Mouse (Mus musculus) urinary bladder, postnatal 4 days (tissue): ENCODE measurements around the gene Acot1.
A peak's percentile ranks its signal among the peaks of the same experiment; 100 is the strongest.
"Not testable (repeated sequence)": the region's sequence is repeated elsewhere in the genome, so short reads cannot be mapped to it uniquely, and the experiment has no call there.

Source experiments
- DNase-seq, 2 experiments: peaks; one replicate each; pipeline ENCODE4 v3.0.0; 2021 to 2022; ENCODE audit warnings: low spot score in 2 of 2

Gene Acot1

DNA sequence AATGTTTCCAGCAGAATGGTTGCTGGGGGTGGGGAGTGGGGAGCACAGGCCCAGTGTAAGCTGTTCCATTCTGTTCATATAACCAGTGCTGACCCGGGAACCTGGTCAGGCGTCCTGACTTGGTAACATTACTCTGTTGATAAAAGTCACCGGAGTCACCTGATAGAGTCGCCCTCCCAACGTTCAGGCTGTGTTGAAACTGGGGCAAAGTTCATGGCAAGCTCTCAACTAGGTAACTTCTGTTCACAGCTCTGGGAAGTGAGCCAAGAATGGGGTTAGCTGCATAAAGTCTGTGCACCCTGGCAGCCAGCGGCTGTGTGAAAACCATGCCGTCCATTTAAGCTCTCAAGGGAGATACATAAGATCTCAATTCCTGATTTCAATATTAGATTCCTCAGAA, 11.2 kb downstream of the Acot1 start:
- DNase-seq, result peak; percentile 41 to 67

DNA sequence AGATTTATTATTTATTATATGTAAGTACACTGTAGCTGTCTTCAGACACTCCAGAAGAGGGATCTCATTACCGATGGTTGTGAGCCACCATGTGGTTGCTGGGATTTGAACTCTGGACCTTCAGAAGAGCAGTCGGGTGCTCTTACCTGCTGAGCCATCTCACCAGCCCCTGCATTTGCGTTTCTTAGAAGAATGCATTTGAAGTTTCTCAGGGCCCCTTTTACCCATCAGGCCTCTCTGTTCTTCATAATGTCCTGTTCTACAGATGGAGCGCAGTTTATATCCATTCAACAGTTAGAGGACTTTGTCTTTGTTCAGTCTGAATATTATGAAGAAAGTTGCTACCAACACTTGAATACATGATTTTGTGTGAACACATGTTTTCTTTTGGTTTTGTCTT, 13.0 kb downstream of the Acot1 start:
- DNase-seq, result not testable (repeated sequence)

- no peak for DNase-seq
Measured at GRCm38 (mm10) chr12:84023052-84023745, 13.9 kb downstream of the Acot1 start.

DNA sequence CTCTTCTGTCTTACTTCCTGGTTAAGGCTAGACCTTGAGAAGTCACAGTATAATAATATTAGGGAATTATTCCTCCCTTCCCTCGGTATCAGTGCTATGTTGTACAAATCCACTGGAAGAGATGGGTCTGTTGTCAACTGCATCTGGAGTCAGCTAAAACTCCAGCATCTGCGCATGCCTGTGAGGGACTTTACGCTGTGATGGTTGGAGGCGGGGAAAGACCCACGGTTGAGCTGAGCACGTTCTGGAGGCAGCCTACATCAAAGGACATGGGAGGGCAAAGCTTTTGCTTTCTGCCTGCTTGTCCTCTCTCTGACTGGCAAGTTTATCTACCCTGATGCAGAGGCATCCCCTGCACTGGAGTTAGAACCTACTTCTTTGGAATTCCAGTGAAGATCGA, 16.6 kb downstream of the Acot1 start:
- no peak for DNase-seq

GRCm38 (mm10) chr12:84028328-84028727, 19.0 kb downstream of the Acot1 start:
- DNase-seq, result not testable (repeated sequence)

DNA sequence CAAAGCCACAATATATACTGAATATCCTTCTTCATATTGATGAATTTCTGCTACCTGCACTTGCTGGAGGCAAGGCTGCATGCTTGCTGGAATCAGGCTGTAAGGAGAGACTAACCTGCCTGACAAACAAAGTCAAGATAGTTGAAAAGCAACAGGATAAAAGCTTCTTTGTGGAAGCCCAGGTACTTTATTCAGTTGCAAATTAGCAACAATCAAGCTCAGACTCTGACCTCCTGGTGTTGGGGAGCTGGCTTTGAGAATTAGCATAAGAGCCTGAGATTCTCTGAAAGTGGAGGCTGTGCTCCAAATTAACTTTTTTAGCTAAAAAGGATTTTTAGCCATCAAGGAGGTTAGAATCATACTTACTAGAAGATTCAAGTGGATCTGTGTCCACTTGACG, 19.8 kb downstream of the Acot1 start:
- DNase-seq, result not testable (repeated sequence)

DNA sequence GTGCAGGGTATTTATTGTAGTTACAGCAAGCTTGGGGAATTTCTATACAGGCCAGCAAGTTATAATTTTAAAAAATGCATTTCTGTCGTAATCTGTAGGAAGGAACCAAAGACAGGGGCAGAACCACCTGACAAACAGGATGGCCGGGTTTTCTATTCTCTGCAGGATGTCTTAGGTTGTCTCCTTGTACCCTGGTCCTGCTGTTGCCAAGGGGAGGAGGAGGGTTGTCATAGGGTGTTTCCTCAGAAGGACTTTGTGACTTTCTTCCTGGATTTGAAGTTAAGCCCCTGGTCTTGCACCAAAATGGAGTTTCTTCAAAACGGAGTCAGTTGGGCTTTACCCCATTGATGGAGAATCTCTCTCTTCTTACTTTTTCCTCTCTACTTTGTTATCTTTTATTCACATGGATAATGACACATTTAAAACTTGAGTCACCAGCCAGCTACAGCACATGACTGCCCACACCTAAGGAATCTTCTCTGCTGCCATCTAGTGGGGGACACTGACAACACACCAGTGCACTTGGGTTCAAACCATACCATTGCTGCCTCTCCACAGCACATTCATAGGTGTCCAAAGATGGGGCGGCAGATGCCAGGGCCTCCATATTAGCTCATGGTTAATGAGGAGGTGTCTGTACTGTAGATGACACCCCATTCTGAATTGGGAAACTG, 21.5 kb downstream of the Acot1 start:
- DNase-seq, result peak; percentile 49 to 75

DNA sequence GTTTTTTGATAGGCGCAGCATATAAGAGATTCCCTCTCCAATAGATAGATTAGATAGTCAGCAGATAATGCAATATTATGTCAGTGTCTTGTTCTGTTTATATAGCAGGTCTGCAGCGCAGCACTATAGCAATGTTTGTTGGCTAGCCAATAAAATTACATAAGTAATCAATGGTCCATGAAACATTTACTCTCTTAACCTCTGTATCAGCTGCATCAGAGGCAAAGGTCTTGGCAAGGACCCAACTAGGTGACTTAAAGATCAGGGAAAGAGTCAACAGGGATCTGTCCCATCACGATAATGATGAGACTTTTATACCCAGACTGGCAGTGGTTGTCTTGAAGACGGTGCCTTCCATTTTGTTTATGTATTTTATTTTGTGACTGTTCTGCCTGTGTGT, 23.6 kb downstream of the Acot1 start:
- DNase-seq, result no peak

DNA sequence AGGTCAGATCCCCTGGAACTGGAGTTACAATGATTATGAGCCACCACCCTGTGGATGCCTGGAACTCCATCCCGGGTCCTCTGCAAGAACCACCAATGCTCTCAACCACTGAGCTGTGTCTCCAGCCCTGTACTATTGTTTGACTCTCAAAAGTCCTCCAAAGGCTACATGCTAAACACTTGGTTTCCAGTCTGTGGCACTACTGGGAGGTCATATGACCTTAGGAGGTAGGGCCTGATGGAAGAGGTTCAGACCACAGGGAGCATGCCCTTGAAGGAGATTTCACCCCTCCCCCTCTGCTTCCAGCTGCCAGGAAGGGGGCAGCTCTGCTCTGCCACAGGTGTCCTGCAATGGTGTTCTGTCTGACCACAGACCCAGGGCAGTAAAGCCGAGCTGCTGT, 24.0 kb downstream of the Acot1 start:
- not testable (repeated sequence) for DNase-seq

DNA sequence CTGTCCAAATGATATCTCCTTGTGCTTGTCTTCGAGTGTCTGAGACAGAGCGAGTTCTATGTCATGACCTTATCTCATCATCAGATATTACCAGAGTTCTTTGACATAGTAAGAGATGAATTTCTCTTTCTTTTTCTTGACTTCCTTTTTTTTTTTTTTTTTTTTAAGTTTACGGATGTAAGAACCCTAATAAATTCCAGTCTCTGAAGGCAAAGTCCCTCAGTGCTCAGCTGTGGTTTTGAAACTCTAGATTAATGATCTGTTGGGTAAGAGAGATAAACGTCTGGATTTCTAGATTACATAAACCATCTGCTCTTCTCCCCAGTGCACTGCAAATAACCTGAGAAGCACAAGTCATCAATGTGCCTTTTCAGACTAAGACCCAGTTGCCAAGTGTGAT, 24.8 kb downstream of the Acot1 start:
- no peak for DNase-seq

GRCm38 (mm10) chr12:84038241-84038640, 29.0 kb downstream of the Acot1 start, which contains the start of gene Acot4:
Acot4 (plus strand) TSS chr12:84038379.
- not testable (repeated sequence) for DNase-seq

GRCm38 (mm10) chr12:84038691-84039111, 29.4 kb downstream of the Acot1 start, which contains the start of gene Gm49366:
Gm49366 (plus strand) TSS chr12:84038935.
- peak in 1 of 2 experiments; percentile 34 for DNase-seq

DNA sequence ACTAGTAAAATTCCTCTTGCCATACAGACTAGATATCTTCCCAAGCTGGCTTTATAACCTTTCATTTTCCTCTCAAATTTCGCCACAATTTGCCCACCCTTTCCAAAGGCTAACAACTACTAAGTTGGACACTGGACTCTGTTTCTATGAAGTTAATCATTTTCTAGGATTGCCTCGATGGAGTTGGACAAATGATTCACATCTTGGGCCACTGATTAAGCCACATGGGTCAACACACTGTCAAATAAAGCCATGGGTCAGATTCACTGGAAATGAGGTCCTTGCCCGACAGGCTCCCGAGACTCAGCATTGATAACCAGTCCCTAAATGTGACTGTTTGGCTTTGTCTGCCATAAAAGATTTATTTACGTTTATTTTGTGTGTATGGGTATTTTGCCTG, 33.0 kb downstream of the Acot1 start:
- DNase-seq, result no peak

- no peak for DNase-seq
Measured at GRCm38 (mm10) chr12:84044045-84044444, 34.8 kb downstream of the Acot1 start.

- no peak for DNase-seq
Measured at GRCm38 (mm10) chr12:84046906-84047305, 37.6 kb downstream of the Acot1 start.

- not testable (repeated sequence) for DNase-seq
Measured at GRCm38 (mm10) chr12:84050744-84051143, 41.5 kb downstream of the Acot1 start.

DNA sequence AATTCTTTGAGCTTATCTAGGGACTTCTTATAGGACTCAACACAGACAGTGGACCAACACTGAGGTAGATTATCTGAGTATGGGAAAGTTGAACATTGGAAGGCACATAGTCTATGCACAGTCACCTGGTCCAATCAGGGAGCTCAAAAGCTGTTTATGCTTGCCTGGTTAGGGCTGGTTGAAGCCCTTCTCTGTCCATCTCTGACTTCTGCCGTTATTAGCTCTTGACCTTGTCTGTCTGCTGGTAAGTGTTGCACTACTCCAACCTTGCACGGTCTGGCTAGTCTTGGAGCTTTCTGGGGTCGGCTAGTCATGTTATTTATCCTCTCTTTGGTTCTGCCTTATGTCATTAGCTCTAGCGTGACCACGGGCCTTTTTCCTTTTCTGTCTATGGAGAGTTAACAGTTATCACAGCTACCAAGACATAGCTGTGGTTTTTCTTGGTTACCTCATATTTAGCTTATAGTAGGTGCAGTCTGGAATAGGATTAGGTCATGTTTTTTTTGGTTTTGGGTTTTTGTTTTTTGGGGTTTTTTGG, 42.7 kb downstream of the Acot1 start, which contains the start of gene Acot3:
Gene Acot3, plus strand, starts transcription at position 208 of the 538 bp plus-strand sequence.
- no peak for DNase-seq

DNA sequence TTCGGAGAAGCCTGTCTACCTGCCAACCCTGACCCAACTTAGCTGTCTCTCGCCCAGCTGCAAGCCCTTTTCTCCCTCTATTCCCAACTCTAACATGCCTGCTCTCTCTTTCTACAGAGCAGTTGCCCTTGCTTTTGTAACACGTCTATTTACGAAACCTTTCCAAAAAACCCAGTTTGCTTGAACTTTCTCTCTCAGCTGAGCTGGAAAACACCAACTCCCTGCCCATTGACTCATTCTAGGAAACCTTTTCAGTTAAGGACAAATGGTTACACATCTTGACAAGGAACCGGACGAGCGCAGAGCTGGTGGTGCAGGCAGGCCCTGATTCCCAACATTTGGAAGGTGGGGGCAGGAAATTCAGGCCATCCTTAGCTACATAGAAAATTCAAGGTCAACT, 43.3 kb downstream of the Acot1 start:
- DNase-seq, result no peak

DNA sequence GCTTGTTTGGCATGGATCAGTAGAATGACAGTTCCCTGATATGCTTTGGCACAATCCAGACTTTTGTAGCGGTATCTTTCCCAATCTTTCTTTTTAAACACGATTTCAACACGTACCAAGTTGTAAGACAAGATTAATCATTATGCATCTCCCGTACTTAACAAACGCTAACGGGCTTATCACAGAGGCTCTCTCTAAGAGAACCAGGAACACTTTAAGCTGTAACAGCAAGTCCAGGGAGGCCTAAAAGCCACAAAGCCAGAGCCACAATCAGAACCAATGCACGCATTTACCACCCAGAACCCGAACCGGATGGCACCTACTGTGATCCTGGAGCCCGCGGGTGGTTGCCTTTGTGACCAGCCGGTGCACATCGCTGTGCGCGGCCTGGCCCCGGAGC, 43.9 kb downstream of the Acot1 start:
- DNase-seq, result no peak

DNA sequence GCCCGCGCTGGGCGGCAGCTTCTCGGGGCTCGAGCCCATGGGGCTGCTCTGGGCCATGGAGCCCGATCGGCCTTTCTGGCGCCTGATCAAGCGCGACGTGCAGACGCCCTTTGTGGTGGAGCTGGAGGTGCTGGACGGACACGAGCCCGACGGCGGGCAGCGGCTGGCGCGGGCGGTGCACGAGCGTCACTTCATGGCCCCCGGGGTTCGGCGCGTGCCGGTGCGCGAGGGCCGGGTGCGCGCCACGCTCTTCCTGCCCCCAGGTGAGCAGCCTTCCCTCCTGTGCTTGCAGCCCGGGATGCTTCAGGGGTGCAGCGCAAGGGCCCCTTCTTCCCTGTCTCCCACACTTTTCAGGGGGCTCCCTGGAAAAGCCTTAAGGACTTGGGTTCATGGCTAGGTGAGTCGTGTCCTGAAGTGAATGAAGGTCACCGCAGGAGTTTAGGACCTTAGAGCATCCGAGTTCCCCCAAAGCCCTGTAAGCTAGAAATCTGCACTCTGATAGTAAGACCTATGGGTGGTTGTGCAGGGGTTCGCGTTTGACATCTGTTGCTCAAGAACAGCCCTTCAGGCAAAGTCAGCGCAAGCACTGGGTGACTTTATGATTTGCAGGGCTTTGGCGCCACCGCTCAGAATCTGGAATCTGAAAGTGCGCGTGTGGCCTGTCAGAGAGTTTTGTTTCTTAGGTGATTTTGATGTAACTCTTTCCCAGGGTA, 44.5 kb downstream of the Acot1 start:
- no peak for DNase-seq

- DNase-seq, result no peak
Measured at GRCm38 (mm10) chr12:84060946-84061345, 51.7 kb downstream of the Acot1 start.

- DNase-seq, result no peak
Measured at GRCm38 (mm10) chr12:84062336-84062735, 53.0 kb downstream of the Acot1 start.
